Mouse (Mus musculus): Measurements from ENCODE around the gene Pdlim5. TPM values are rescaled to one million over a fixed set of nuclear protein-coding genes. Genes with fewer than 3 reads are reported as not detected.

Pdlim5 gene
- polyA plus RNA-seq, 1 experiment from 2014 or later, result 51.4 TPM

DNA sequence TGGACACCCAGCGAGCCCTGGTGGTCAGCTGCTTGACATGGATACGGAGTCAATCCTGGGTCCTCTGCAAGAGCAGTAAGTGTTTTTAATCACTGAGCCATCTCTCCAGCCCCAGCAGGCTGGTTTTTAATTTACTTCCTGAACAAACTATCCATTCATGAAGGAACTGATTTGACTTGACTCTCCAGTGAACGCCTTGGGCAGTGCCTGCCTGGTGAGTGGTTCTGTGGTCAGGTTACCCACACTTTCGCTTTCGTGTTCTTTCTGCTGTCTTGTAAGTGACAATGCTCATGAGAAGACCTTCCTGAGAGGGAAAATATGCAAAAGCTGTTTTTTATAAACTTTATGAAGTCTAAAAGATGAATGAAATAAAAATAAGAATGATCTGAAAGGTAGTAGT is 152.2 kb downstream of the Pdlim5 start:
- Histone ChIP-seq H3K27ac (ENCODE audit: low read depth, low read length) (no peak overlapping the region), H3K36me3 (ENCODE audit: control insufficient read depth, insufficient read depth, low read length) (peaks cover 2% of the 10 kb centered on the region; the same call in 1 of the 2 replicates), H3K4me1 (ENCODE audit: control insufficient read depth, insufficient read depth, low read length) (peaks cover 13% of the 10 kb centered on the region; the same call in 1 of the 2 replicates), H3K9ac (ENCODE audit: low read depth, low read length) (no peak overlapping the region), H3K27me3 (ENCODE audit: control insufficient read depth, insufficient read depth, low read length) (no peaks in the 10 kb centered on the region), H3K4me2 (replicated peaks; ENCODE audit: low read depth, low read length) (no peak overlapping the region), H3K4me3 (ENCODE audit: low read length) (no peak overlapping the region), H3K9me3 (ENCODE audit: control insufficient read depth, low read length) (no peaks in the 10 kb centered on the region)
- WGBS, result 63% methylated on average over 5 of the region's 5 CpGs
- peak; percentile 68 for ATAC-seq (ENCODE audit: low FRiP score, low TSS enrichment)

DNA sequence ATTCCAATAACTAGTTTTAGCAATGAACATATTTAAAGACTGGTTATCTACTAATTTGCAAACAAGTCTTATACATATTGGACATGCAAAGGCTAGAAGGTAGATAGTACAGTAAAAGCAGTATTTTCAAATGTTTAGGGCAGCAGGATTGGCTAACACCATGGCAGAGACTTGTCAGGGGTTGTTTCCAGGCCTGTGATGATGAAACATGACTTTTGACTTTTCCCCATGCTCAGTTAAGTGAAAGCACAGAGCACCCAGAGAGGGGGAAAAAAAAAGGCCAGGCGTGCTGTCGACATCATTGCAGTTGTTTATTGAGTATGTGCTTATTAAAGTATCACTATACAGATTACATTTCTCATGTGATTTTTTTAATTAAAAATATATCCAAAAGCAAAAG is 156.2 kb downstream of the Pdlim5 start:
- Histone ChIP-seq H3K4me2 (replicated peaks; ENCODE audit: low read depth, low read length) (no peak overlapping the region), H3K9me3 (ENCODE audit: control insufficient read depth, low read length) (no peaks in the 10 kb centered on the region), H3K4me1 (ENCODE audit: control insufficient read depth, insufficient read depth, low read length) (peaks cover 13% of the 10 kb centered on the region; the same call in 1 of the 2 replicates), H3K4me3 (ENCODE audit: low read length) (no peak overlapping the region), H3K27ac (ENCODE audit: low read depth, low read length) (no peak overlapping the region), H3K36me3 (ENCODE audit: control insufficient read depth, insufficient read depth, low read length) (peaks cover 2% of the 10 kb centered on the region; the same call in 1 of the 2 replicates), H3K27me3 (ENCODE audit: control insufficient read depth, insufficient read depth, low read length) (no peaks in the 10 kb centered on the region), H3K9ac (ENCODE audit: low read depth, low read length) (no peak overlapping the region)
- 84% methylated on average over 2 of the region's 2 CpGs for WGBS
- ATAC-seq (ENCODE audit: low FRiP score, low TSS enrichment), result no peak

DNA sequence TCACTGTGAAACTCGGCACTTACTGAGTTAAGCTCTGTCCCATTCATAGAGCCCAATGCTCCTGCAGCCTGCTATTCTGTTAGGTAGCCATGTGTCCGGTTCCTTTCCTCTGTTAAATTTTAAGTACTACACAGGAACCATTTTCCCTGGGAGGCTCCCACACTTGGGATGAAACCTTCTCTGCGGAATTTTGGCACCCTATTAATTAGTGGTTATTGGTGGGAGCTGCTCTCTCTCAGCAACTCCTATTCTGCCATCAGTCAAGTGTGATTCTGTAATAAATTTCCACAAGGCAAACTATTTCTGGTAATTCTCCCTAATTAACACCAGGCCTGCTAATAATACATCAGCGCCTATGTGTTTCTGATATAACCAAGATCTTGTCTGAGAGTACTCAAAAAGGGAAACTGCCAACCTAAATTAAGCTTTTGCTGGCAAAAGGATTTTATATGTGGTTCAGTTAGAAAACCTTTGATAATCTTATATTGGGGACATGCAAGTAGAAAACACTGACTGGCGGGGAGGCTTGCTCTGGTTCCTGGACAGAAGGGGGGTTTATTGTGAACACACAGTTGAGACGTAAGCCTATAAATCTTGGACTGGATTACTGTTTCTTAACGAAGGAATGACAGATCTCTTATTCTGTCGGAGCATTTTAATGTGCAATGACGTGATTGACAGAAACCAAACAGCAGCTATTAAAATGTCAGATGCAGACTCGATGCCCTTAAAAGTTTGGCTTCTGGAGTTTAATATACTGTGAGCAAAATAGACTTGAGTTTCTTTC is 157.0 kb downstream of the Pdlim5 start:
- WGBS, result 31% methylated on average over 10 of the region's 10 CpGs
- H3K4me1 ChIP-seq (ENCODE audit: control insufficient read depth, insufficient read depth, low read length), result peaks cover 13% of the 10 kb centered on the region; the same call in 1 of the 2 replicates
- H3K36me3 ChIP-seq (ENCODE audit: control insufficient read depth, insufficient read depth, low read length), result peaks cover 2% of the 10 kb centered on the region; the same call in 1 of the 2 replicates
- peak; percentile 20; the same call in 1 of the 2 replicates for ATAC-seq (ENCODE audit: low FRiP score, low TSS enrichment)
- H3K27ac ChIP-seq (ENCODE audit: low read depth, low read length), result no peak overlapping the region
- no peaks in the 10 kb centered on the region for H3K27me3 ChIP-seq (ENCODE audit: control insufficient read depth, insufficient read depth, low read length)
- no peak overlapping the region for H3K4me2 ChIP-seq (replicated peaks; ENCODE audit: low read depth, low read length)
- no peaks in the 10 kb centered on the region for H3K9me3 ChIP-seq (ENCODE audit: control insufficient read depth, low read length)
- H3K4me3 ChIP-seq (ENCODE audit: low read length), result no peak overlapping the region
- no peak overlapping the region for H3K9ac ChIP-seq (ENCODE audit: low read depth, low read length)

DNA sequence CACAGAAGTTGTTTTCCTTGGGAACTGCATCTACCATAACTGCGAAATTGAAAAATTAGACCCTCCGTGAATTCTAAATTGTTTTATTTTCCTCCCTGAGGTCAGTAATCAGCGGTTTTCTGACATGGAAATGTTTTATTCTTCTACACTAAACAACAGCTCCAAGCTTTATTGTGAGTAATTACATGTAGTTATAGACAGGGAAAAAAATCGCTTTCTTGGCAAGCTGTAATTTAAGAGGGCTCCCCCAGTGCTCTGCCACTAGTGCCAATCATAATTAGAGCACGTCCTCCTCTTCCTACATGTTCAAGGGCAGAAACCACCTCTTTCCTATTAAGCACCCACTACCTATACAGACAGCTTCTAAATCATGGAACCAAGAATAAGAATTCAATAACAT is 157.9 kb downstream of the Pdlim5 start:
- 48% methylated on average over 5 of the region's 5 CpGs for WGBS
- Histone ChIP-seq H3K36me3 (ENCODE audit: control insufficient read depth, insufficient read depth, low read length) (no peaks in the 10 kb centered on the region), H3K27ac (ENCODE audit: low read depth, low read length) (no peak overlapping the region), H3K4me2 (replicated peaks; ENCODE audit: low read depth, low read length) (no peak overlapping the region), H3K4me1 (ENCODE audit: control insufficient read depth, insufficient read depth, low read length) (peaks cover 13% of the 10 kb centered on the region; the same call in 1 of the 2 replicates), H3K9me3 (ENCODE audit: control insufficient read depth, low read length) (no peaks in the 10 kb centered on the region), H3K4me3 (ENCODE audit: low read length) (no peak overlapping the region), H3K9ac (ENCODE audit: low read depth, low read length) (no peak overlapping the region), H3K27me3 (ENCODE audit: control insufficient read depth, insufficient read depth, low read length) (no peaks in the 10 kb centered on the region)
- ATAC-seq (ENCODE audit: low FRiP score, low TSS enrichment), result no peak

DNA sequence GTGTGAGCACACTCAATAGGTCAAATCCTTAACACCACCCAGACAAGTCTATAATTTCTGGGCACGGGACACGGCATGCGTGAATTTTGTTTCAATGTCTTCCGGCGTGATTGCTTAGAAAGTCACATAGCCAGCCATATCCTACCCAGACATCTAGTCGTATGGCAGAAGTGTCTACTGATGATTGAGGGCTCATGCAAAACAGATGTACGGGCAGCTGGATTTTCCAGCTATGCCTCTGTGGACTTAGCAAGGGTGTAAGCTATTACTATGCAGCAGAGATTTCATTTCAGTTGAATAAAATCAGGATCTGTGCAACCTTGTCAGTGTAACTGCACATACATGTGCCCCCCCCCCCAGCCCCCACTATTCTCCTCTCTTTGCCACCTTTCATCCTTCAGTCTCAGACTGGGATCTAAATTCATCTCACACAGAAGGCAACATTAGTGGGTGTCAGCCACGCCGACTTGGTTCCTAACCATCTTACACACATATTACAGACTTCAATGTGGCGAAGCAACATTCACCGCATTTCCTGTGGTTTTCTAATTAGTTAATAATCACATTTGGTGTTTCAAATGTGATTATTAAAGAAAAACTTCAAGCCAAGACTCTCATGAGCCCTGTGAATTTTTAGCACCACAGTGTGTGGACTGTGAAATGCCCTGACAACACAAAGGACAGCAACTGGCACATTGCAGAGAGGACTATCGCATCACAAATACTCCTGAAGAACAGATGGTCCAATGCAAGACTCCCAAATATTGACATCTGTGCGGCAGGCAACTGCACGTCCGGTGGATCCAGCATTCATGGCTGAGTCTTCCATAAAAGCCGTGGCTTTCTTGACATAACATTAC is 161.7 kb downstream of the Pdlim5 start:
- no peak for ATAC-seq (ENCODE audit: low FRiP score, low TSS enrichment)

DNA sequence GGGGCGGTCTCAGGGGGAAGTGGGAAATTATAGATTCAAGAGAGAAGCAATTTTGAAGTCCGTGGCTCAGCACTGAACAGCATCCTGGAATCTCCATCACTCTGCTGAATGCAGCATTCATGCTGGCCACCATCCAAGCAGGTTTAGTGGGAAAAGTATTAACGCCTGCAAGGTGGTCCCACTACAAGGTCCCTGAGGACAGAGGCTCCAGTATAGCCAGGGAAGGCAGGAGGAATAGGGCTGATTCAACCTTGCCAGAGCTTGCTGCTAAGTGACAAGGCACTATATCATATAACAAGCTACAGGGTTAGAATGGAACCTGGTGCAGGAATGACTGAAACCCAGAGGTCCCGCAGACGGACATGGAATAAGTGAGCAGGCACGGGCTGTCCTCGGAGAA is 166.8 kb downstream of the Pdlim5 start:
- Histone ChIP-seq H3K4me3 (ENCODE audit: low read length) (no peak overlapping the region), H3K4me2 (replicated peaks; ENCODE audit: low read depth, low read length) (no peak overlapping the region), H3K4me1 (ENCODE audit: control insufficient read depth, insufficient read depth, low read length) (no peaks in the 10 kb centered on the region), H3K9ac (ENCODE audit: low read depth, low read length) (no peak overlapping the region), H3K27me3 (ENCODE audit: control insufficient read depth, insufficient read depth, low read length) (no peaks in the 10 kb centered on the region), H3K27ac (ENCODE audit: low read depth, low read length) (no peak overlapping the region), H3K36me3 (ENCODE audit: control insufficient read depth, insufficient read depth, low read length) (no peaks in the 10 kb centered on the region), H3K9me3 (ENCODE audit: control insufficient read depth, low read length) (no peaks in the 10 kb centered on the region)
- no peak for ATAC-seq (ENCODE audit: low FRiP score, low TSS enrichment)
- 83% methylated on average over 7 of the region's 7 CpGs for WGBS

More for the DNA sequence above, 161.7 kb downstream of the Pdlim5 start:
- no peak overlapping the region for H3K4me2 ChIP-seq (replicated peaks; ENCODE audit: low read depth, low read length)
- 0 out of 2 replicates have a peak, but pooled peaks cover 4% of the 10 kb centered on the region for H3K4me1 ChIP-seq (ENCODE audit: control insufficient read depth, insufficient read depth, low read length)
- H3K36me3 ChIP-seq (ENCODE audit: control insufficient read depth, insufficient read depth, low read length), result no peaks in the 10 kb centered on the region
- no peaks in the 10 kb centered on the region for H3K9me3 ChIP-seq (ENCODE audit: control insufficient read depth, low read length)
- H3K9ac ChIP-seq (ENCODE audit: low read depth, low read length), result no peak overlapping the region
- H3K4me3 ChIP-seq (ENCODE audit: low read length), result no peak overlapping the region
- H3K27me3 ChIP-seq (ENCODE audit: control insufficient read depth, insufficient read depth, low read length), result no peaks in the 10 kb centered on the region
- 87% methylated on average over 16 of the region's 16 CpGs for WGBS
- H3K27ac ChIP-seq (ENCODE audit: low read depth, low read length), result no peak overlapping the region

DNA sequence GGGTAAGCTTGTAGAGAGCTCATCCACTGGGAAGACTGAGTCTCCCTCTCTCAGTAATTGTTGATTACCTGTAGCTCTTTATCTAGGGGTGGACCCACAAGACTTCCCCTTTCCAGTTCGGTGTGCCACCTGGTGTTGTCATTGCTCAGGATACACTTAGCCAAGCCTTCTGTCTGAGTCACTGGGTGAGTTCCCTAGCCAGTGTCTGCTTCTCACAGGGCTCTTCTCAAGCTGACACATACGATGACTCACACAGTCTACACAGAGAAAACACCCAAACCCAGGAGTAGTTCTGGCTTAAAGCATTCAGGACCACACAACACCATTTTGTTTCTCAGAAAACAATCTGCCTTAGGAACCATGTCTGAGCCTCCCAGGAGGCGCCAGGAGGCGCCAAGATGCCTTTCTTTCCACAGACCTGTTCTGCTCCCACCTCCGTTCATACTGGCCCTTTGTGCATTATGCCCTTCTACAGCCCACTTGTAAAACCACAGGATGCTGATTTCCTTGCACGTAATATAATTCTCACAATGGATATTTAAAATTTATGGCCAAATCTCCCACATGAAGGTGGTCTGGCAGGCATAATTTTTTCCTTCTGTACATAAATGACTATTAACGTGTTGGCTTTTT is 172.9 kb downstream of the Pdlim5 start:
- ATAC-seq (ENCODE audit: low FRiP score, low TSS enrichment), result no peak
- Histone ChIP-seq H3K9me3 (ENCODE audit: control insufficient read depth, low read length) (no peaks in the 10 kb centered on the region), H3K4me3 (ENCODE audit: low read length) (no peak overlapping the region), H3K27me3 (ENCODE audit: control insufficient read depth, insufficient read depth, low read length) (no peaks in the 10 kb centered on the region), H3K36me3 (ENCODE audit: control insufficient read depth, insufficient read depth, low read length) (no peaks in the 10 kb centered on the region), H3K4me1 (ENCODE audit: control insufficient read depth, insufficient read depth, low read length) (no peaks in the 10 kb centered on the region), H3K4me2 (replicated peaks; ENCODE audit: low read depth, low read length) (no peak overlapping the region), H3K9ac (ENCODE audit: low read depth, low read length) (no peak overlapping the region), H3K27ac (ENCODE audit: low read depth, low read length) (no peak overlapping the region)
- 90% methylated on average over 7 of the region's 7 CpGs for WGBS

DNA sequence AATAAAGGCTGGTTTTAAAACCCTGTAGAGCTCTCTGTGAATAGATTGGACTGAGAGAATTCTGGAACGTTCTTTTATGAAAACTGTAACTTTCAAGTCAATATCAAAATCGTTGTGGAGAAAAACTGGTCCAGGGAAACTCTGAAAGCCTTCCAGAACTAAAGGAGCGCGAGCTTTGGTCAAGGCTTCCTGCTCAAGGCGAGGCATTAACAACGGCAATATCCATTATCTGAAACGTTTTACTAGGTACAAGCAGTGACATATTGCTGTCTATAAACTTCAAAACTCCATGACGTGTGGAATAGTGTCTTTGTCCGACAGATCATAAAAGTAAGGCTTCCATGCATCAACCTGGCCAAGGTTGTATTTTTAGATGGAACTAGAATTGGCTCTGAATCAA is 175.6 kb downstream of the Pdlim5 start:
- H3K9me3 ChIP-seq (ENCODE audit: control insufficient read depth, low read length), result no peaks in the 10 kb centered on the region
- no peak overlapping the region for H3K27ac ChIP-seq (ENCODE audit: low read depth, low read length)
- H3K4me3 ChIP-seq (ENCODE audit: low read length), result no peak overlapping the region
- no peak overlapping the region for H3K4me2 ChIP-seq (replicated peaks; ENCODE audit: low read depth, low read length)
- no peaks in the 10 kb centered on the region for H3K36me3 ChIP-seq (ENCODE audit: control insufficient read depth, insufficient read depth, low read length)
- WGBS, result 77% methylated on average over 9 of the region's 9 CpGs
- H3K9ac ChIP-seq (ENCODE audit: low read depth, low read length), result no peak overlapping the region
- no peaks in the 10 kb centered on the region for H3K4me1 ChIP-seq (ENCODE audit: control insufficient read depth, insufficient read depth, low read length)
- no peak for ATAC-seq (ENCODE audit: low FRiP score, low TSS enrichment)
- H3K27me3 ChIP-seq (ENCODE audit: control insufficient read depth, insufficient read depth, low read length), result no peaks in the 10 kb centered on the region

Measured in kidney, embryonic 14.5 days (tissue).